Comparison of ENCODE assay signal across 9 mouse cellular contexts in genomic region chr7:131555301-131556081, GRCm38 (mm10). TPM values are rescaled to one million over a fixed set of nuclear protein-coding genes. Genes with fewer than 3 reads are reported as not detected.
DNase-seq lines count a peak whose midpoint lies in the region; ATAC-seq and TF ChIP-seq lines count a peak whose summit lies in the region.
"Had no signal": no experiment of that assay in that cellular context is flagged by ENCODE, and none has a peak within 500 bp of the region (broad histone marks: within the 10 kb centered on the region; RNA-seq: fewer than 3 reads in every experiment).

No protein-coding gene starts in this region.

- H3K9ac ChIP-seq in hindbrain, embryonic 12.5 days = peak overlapping the region; percentile 27; the same call in 1 of the 2 replicates
- no peak overlapping the region for H3K9ac ChIP-seq in lung, postnatal 0 days (replicated peaks; ENCODE audit: low read depth)

- no peak for ATAC-seq in hindbrain, embryonic 12.5 days (ENCODE audit: low FRiP score)
- ATAC-seq in lung, postnatal 0 days = no peak
- no peak for ATAC-seq in granulocyte monocyte progenitor cell, adult 5-6 weeks (replicated peaks; ENCODE audit: poor library complexity, severe bottlenecking)

- peak; percentile 20 for DNase-seq in adrenal gland, postnatal 10 days
- DNase-seq in adrenal gland, postnatal 4 days (ENCODE audit: low spot score in 2 of 2) = no peak
- peak; percentile 29 for DNase-seq in testis, postnatal 14 days (ENCODE audit: low spot score)
- DNase-seq in testis, postnatal 10 days (ENCODE audit: low spot score) = no peak
- no peak for DNase-seq in lung, postnatal 0 days (ENCODE audit: low spot score)
- no peak for DNase-seq in T-cell, adult 2 months (ENCODE audit: low spot score)

- peaks cover 87% of the 10 kb centered on the region for H3K27me3 ChIP-seq in hindbrain, embryonic 12.5 days
- peaks cover 79% of the 10 kb centered on the region for H3K27me3 ChIP-seq in lung, postnatal 0 days (replicated peaks; ENCODE audit: insufficient read depth, low read length)

- H3K36me3 ChIP-seq in hindbrain, embryonic 12.5 days = no peaks in the 10 kb centered on the region
- H3K36me3 ChIP-seq in lung, postnatal 0 days (ENCODE audit: insufficient read depth, low read length) = no peaks in the 10 kb centered on the region

- 1% methylated on average over 67 of the region's 68 CpGs for WGBS in hindbrain, embryonic 12.5 days
- WGBS in lung, postnatal 0 days = under 1% methylated on average over 68 of the region's 68 CpGs

- H3K4me1 ChIP-seq in hindbrain, embryonic 12.5 days = peaks cover 32% of the 10 kb centered on the region
- peaks cover 7% of the 10 kb centered on the region for H3K4me1 ChIP-seq in lung, postnatal 0 days (ENCODE audit: insufficient read depth, low read depth, low read length)

- no peaks in the 10 kb centered on the region for H3K9me3 ChIP-seq in hindbrain, embryonic 12.5 days (replicated peaks)
- no peaks in the 10 kb centered on the region for H3K9me3 ChIP-seq in lung, postnatal 0 days (ENCODE audit: low read length)

- H3K4me2 ChIP-seq in hindbrain, embryonic 12.5 days (replicated peaks) = peak overlapping the region; percentile 57
- peak overlapping the region; percentile 37; the same call in 1 of the 2 replicates for H3K4me2 ChIP-seq in lung, postnatal 0 days (replicated peaks; ENCODE audit: low read depth, low read length)

- TF ChIP-seq CTCF in lung, postnatal 0 days (IDR thresholded peaks at IDR 0.05) = peak; percentile 23

- peak overlapping the region; percentile 2 for H3K27ac ChIP-seq in hindbrain, embryonic 12.5 days
- no peak overlapping the region for H3K27ac ChIP-seq in lung, postnatal 0 days (ENCODE audit: low read length)

- peak overlapping the region; percentile 33 for H3K4me3 ChIP-seq in hindbrain, embryonic 12.5 days
- H3K4me3 ChIP-seq in lung, postnatal 0 days (ENCODE audit: low read depth, low read length) = 0 out of 2 replicates have a peak overlapping the region, but pooled peaks have one; percentile 14
- H3K4me3 ChIP-seq: erythroblast, embryonic 14.5 days had no signal

- TF ChIP-seq EP300 in lung, postnatal 0 days (IDR thresholded peaks at IDR 0.05) = no peak

RNA-seq across cellular contexts. Expression of gene Bub3, which starts 4.5 kb away (rescaled TPM):
- 10 to 100 TPM; 58.6 to 68.0 TPM for total RNA-seq in adrenal gland, postnatal 10 days (2021)
- 10 to 100 TPM; 85.6 to 86.3 TPM for total RNA-seq in adrenal gland, postnatal 4 days (2021)
- polyA plus RNA-seq in hindbrain, embryonic 12.5 days (2016; fragmentation: Nextera tagmentation; extraction: Ambion mirVana) = 217 and 220 TPM in 2 replicates
- polyA plus RNA-seq in lung, postnatal 0 days (2015; fragmentation: Nextera tagmentation; extraction: Ambion mirVana) = 92.6 and 101 TPM in 2 replicates
- total RNA-seq in granulocyte monocyte progenitor cell, adult 5-6 weeks (2014; fragmentation: Nextera tagmentation) = 67.7 and 85.7 TPM in 2 replicates
- 94.4 and 106 TPM in 2 replicates for total RNA-seq in granulocyte monocyte progenitor cell, adult 5-6 weeks (2017)

RNA-seq across cellular contexts. Expression of gene Hmx2, which starts 6.9 kb away (rescaled TPM):
- total RNA-seq in adrenal gland, postnatal 10 days (2021) = not detected
- under 1 TPM in 1 of 2 experiments, not detected in 1; 0.25 TPM for total RNA-seq in adrenal gland, postnatal 4 days (2021)
- 3.5 and 3.9 TPM in 2 replicates for polyA plus RNA-seq in hindbrain, embryonic 12.5 days (2016; fragmentation: Nextera tagmentation; extraction: Ambion mirVana)
- polyA plus RNA-seq in lung, postnatal 0 days (2015; fragmentation: Nextera tagmentation; extraction: Ambion mirVana) = not detected in 2 replicates
- total RNA-seq in granulocyte monocyte progenitor cell, adult 5-6 weeks (2014; fragmentation: Nextera tagmentation) = not detected in 2 replicates
- total RNA-seq in granulocyte monocyte progenitor cell, adult 5-6 weeks (2017) = not detected in 2 replicates
- polyA plus RNA-seq: erythroblast, embryonic 14.5 days had no signal

RNA-seq across cellular contexts. Expression of gene Hmx3, which starts 12.8 kb away (rescaled TPM):
- total RNA-seq in adrenal gland, postnatal 10 days (2021) = not detected
- not detected for total RNA-seq in adrenal gland, postnatal 4 days (2021)
- 2.2 and 4.1 TPM in 2 replicates for polyA plus RNA-seq in hindbrain, embryonic 12.5 days (2016; fragmentation: Nextera tagmentation; extraction: Ambion mirVana)
- polyA plus RNA-seq in lung, postnatal 0 days (2015; fragmentation: Nextera tagmentation; extraction: Ambion mirVana) = not detected in 2 replicates
- total RNA-seq in granulocyte monocyte progenitor cell, adult 5-6 weeks (2014; fragmentation: Nextera tagmentation) = not detected in 2 replicates
- not detected in 2 replicates for total RNA-seq in granulocyte monocyte progenitor cell, adult 5-6 weeks (2017)
- polyA plus RNA-seq: erythroblast, embryonic 14.5 days had no signal

Comparison
In these comparisons a context has a peak if more than half of its experiments do, and no peak if none do; other contexts are left out.
1. DNase-seq: peak in adrenal gland, postnatal 10 days (single experiment) and testis, postnatal 14 days (single experiment); none in adrenal gland, postnatal 4 days (0 of 2), testis, postnatal 10 days (single experiment), lung, postnatal 0 days (single experiment) and T-cell, adult 2 months (single experiment).